Mouse (Mus musculus) lung, embryonic 16.5 days (tissue): ENCODE results near the gene Galnt17. TPM values are rescaled to one million over a fixed set of nuclear protein-coding genes. Genes with fewer than 3 reads are reported as not detected.
A peak's percentile ranks its signal among the peaks of the same experiment; 100 is the strongest.

ENCODE experiments used
- ATAC-seq: fragments of 200-750 bp; cut with Nextera tagmentation; 2 replicates; pipeline ENCODE4 v1.8.0; 2017; ENCODE audit warnings: low read depth, mild to moderate bottlenecking, moderate library complexity
- H3K27ac ChIP-seq: fragments of 300-500 bp; sonication (generic); 2 replicates; pipeline ENCODE4 v1.5.1; 2014; ENCODE audit warnings: mild to moderate bottlenecking, control low read depth, low read length
- H3K27me3 ChIP-seq: fragments of 300-500 bp; sonication (generic); 2 replicates; pipeline ENCODE4 v1.6.1; 2014; ENCODE audit warnings: low read depth, low read length, mixed read lengths; ENCODE audit not compliant: control insufficient read depth, insufficient read depth
- H3K36me3 ChIP-seq: fragments of 300-500 bp; sonication (generic); 2 replicates; pipeline ENCODE4 v1.6.1; 2014; ENCODE audit warnings: low read length; ENCODE audit not compliant: control insufficient read depth, insufficient read depth
- H3K4me1 ChIP-seq: fragments of 300-500 bp; sonication (generic); replicated peaks from 2 replicates; pipeline ENCODE4 v1.6.1; 2014; ENCODE audit warnings: low read length, mixed read lengths; ENCODE audit not compliant: control insufficient read depth, insufficient read depth
- H3K4me2 ChIP-seq: fragments of 300-500 bp; sonication (generic); 2 replicates; pipeline ENCODE4 v1.6.1; 2014; ENCODE audit warnings: low read depth, low read length, control low read depth
- H3K4me3 ChIP-seq: fragments of 300-500 bp; sonication (generic); 2 replicates; pipeline ENCODE4 v1.5.1; 2014; ENCODE audit warnings: mild to moderate bottlenecking, low read length, control low read depth
- H3K9ac ChIP-seq: fragments of 300-500 bp; sonication (generic); 2 replicates; pipeline ENCODE4 v1.6.1; 2014; ENCODE audit warnings: low read length, control low read depth
- H3K9me3 ChIP-seq: fragments of 300-500 bp; sonication (generic); 2 replicates; pipeline ENCODE4 v1.6.1; 2016; ENCODE audit warnings: low read length; ENCODE audit not compliant: control insufficient read depth
- WGBS: fragments of 180-500 bp; shearing (Covaris S2); extraction: QIAGEN DNeasy Blood & Tissue Kit; methylation state at CpG from one replicate; pipeline ENCODE4 v1.1.7; 2014; 5-methylcytosine and 5-hydroxymethylcytosine counted together
- polyA plus RNA-seq: library from polyadenylated mRNA; unstranded; fragments of >200 nt; fragmentation: Nextera tagmentation; extraction: Ambion mirVana; gene quantifications from 2 replicates; pipeline ENCODE4 v1.2.1, GENCODE M21; 2015

The Galnt17 gene
- polyA plus RNA-seq, 1 experiment from 2014 or later, result 0.80 TPM

DNA sequence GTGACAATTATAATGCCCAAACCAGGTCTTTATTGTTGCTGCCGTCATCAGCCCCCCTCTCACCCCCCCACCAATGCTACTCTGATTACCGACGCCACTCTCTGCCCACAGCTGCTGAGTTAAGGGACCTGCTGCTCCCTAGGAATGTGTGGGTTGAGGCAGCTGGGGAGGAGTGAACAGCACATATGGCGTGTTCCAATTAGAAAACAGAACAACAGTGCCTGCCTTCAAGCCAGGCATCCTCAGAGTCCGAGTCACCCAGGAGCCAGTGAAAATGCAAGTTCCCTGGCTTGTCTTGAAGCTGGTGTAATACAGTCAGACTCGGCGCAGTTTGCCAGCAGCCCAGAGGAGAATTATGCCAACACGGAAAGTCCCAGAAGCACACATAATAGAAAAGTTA is 218.4 kb downstream of the Galnt17 start:
- Histone ChIP-seq H3K36me3 (no peaks in the 10 kb centered on the region), H3K4me2 (no peak overlapping the region), H3K9ac (no peak overlapping the region), H3K27ac (no peak overlapping the region), H3K27me3 (no peaks in the 10 kb centered on the region), H3K4me1 (0 out of 2 replicates have a peak, but pooled peaks cover 2% of the 10 kb centered on the region), H3K9me3 (no peaks in the 10 kb centered on the region), H3K4me3 (no peak overlapping the region)
- WGBS, result 56% methylated on average over 8 of the region's 8 CpGs
- ATAC-seq, result no peak

DNA sequence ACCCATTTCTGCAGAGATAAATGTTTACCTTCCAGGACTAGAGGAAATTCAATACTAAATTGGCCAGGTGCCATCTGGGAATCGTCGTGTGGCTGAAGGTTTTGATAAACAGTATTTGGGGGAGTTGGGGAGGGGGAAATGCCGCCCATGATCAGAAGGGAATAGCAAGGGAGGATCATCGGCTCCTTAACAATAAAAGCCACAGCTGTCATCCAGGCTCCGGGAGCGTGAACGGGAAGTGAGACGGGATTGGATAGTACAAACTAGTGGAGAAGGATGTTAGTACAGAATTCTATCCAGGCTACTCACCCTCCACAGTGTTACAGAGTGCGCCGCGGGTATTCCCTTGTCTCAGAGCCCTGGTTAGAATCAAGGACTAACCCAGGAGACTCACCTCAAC is 219.4 kb downstream of the Galnt17 start:
- Histone ChIP-seq H3K9ac (no peak overlapping the region), H3K9me3 (no peaks in the 10 kb centered on the region), H3K36me3 (no peaks in the 10 kb centered on the region), H3K4me3 (no peak overlapping the region), H3K27ac (no peak overlapping the region), H3K4me1 (0 out of 2 replicates have a peak, but pooled peaks cover 2% of the 10 kb centered on the region), H3K4me2 (peak overlapping the region; percentile 36; the same call in 1 of the 2 replicates), H3K27me3 (no peaks in the 10 kb centered on the region)
- peak; percentile 49; the same call in 1 of the 2 replicates for ATAC-seq
- 27% methylated on average over 11 of the region's 11 CpGs for WGBS

DNA sequence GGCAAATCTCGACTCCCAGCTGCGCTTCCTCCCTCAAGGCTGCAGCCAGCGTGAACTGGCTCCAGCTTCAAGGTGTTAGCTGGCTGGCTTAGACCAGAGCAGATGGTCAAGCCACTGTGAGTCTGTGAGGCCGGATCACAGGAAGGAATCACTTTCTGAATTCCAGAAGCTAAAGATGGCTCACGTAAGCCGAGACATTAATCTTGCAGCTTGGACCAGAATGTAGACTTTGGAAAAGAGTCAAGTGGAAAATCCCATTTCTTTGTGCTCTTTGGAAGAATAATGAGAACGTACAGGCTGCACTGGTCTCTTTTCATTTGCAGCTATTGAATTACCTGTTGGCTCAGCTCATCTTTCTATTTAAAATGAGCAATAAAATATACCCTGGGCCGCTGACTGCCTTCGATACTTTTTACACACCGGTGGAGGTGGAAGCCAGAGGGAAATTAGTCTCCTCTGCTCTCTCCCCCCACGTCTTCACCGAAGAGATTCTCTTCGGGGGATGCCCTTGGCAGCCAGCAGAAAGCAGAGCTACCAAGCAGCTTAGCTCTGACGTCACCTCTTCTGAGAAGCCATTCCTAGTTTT is 225.1 kb downstream of the Galnt17 start:
- no peak overlapping the region for H3K9ac ChIP-seq
- ATAC-seq, result no peak
- no peak overlapping the region for H3K4me2 ChIP-seq
- H3K36me3 ChIP-seq, result no peaks in the 10 kb centered on the region
- H3K4me3 ChIP-seq, result no peak overlapping the region
- no peaks in the 10 kb centered on the region for H3K27me3 ChIP-seq
- no peaks in the 10 kb centered on the region for H3K9me3 ChIP-seq
- 52% methylated on average over 14 of the region's 14 CpGs for WGBS
- no peaks in the 10 kb centered on the region for H3K4me1 ChIP-seq
- H3K27ac ChIP-seq, result no peak overlapping the region

DNA sequence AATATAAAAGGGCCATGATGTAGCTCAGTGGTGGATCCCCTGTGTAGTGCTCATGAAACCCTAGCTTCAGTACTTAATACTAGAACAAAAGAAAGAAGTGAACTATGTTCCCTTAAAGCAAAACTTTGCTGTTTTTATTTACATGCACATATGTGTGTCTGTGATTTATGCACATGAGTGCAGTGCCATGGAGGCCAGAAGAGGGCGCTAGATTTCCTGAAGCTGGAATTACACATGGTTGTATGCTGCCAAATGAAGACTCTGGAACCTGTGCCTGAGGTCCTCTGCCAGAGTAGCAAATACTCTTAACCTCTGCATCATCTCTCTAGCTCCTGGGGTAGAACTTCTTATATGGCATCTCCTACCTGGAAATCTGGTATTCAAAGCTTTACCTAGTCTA is 230.6 kb downstream of the Galnt17 start:
- ATAC-seq, result no peak
- Histone ChIP-seq H3K9ac (no peak overlapping the region), H3K27me3 (no peaks in the 10 kb centered on the region), H3K27ac (no peak overlapping the region), H3K36me3 (no peaks in the 10 kb centered on the region), H3K4me3 (no peak overlapping the region), H3K4me2 (no peak overlapping the region), H3K4me1 (no peaks in the 10 kb centered on the region), H3K9me3 (no peaks in the 10 kb centered on the region)
- 33% methylated on average over 1 of the region's 1 CpGs for whole genome bisulfite sequencing

DNA sequence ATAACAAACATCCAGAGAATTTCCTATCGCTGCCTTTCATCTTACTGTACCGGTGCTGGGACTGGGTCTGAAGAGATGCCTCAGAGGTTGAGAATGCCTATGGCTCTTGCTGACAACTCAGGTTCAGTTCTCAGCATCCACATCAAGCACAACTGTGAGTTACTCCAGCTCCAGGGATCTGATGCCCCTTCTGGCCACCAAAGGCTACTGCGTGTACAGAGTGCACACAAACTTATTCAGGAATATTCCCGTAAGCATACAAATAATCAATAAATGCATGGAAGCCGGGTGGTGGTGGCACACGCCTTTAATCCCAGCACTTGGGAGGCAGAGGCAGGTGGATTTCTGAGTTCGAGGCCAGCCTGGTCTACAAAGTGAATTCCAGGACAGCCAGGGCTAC is 232.5 kb downstream of the Galnt17 start:
- no peak for ATAC-seq
- H3K27ac ChIP-seq, result no peak overlapping the region
- H3K36me3 ChIP-seq, result no peaks in the 10 kb centered on the region
- no peaks in the 10 kb centered on the region for H3K27me3 ChIP-seq
- no peak overlapping the region for H3K4me2 ChIP-seq
- H3K9ac ChIP-seq, result no peak overlapping the region
- 89% methylated on average over 7 of the region's 7 CpGs for WGBS
- H3K4me1 ChIP-seq, result no peaks in the 10 kb centered on the region
- H3K9me3 ChIP-seq, result no peaks in the 10 kb centered on the region
- no peak overlapping the region for H3K4me3 ChIP-seq

DNA sequence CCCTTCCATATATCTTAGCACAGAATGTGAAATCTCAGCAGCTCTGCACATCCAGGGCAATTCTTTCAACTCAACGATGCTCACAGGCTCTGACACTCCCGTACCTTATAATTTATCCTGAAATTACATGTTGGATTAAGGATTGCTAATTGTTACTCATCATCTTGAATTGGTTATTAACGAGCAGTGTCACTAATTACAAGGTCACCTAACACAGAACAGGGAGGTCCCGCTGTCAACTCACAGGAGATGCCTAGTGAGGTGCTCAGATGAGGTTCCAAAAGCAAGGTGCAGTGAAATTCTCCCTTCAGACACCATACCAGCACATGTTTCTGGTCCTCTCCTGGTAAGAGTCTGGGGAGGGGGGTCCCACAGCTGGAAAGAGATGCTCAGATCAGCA is 234.0 kb downstream of the Galnt17 start:
- Histone ChIP-seq H3K9ac (no peak overlapping the region), H3K4me3 (no peak overlapping the region), H3K27ac (no peak overlapping the region), H3K9me3 (no peaks in the 10 kb centered on the region), H3K4me1 (no peaks in the 10 kb centered on the region), H3K36me3 (no peaks in the 10 kb centered on the region), H3K4me2 (no peak overlapping the region), H3K27me3 (no peaks in the 10 kb centered on the region)
- WGBS, result 82% methylated on average over 4 of the region's 4 CpGs
- ATAC-seq, result no peak

DNA sequence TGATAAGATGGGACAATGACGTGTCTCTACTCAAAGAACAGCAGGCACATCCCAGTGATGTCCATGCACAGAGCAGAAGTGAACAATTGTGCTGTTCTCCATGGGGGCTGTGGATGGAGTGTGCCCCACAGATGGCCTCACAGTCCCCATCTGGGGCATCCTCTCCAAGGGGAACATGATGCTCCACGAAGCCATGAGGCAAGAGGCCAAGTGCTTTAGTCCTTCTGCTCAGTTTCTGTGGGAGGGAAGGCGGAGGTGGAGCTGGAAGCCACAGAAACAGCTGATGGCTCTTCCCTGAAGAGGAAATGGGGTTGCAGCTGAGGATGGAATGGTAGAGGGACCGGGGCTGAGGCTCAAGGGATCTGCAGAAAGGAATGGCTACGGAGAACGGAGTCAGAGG is 243.1 kb downstream of the Galnt17 start:
- no peaks in the 10 kb centered on the region for H3K27me3 ChIP-seq
- H3K4me3 ChIP-seq, result no peak overlapping the region
- H3K9ac ChIP-seq, result no peak overlapping the region
- no peaks in the 10 kb centered on the region for H3K9me3 ChIP-seq
- ATAC-seq, result no peak
- 82% methylated on average over 6 of the region's 6 CpGs for WGBS
- no peaks in the 10 kb centered on the region for H3K36me3 ChIP-seq
- no peak overlapping the region for H3K27ac ChIP-seq
- H3K4me1 ChIP-seq, result no peaks in the 10 kb centered on the region
- no peak overlapping the region for H3K4me2 ChIP-seq

DNA sequence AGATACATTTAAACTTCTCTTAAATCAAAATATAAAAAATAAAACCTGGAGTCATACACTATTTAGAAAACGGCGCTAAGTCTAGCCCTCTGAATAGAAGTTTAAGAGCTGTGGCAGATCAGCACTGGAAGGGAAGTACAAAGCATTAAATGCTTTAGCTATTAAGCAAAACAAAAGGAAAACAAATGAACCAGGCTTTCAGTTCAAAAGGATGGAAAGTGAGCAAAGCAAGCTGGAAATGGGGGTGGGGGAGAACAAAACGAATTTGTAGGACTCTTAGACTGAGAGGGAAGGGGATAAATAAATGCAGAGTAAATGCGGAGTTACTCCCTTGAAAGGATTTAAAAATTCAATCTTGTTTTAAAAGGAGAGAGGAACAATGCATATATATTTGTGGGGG is 259.8 kb downstream of the Galnt17 start:
- WGBS, result 59% methylated on average over 4 of the region's 4 CpGs
- H3K27me3 ChIP-seq, result no peaks in the 10 kb centered on the region
- no peak for ATAC-seq
- no peak overlapping the region for H3K27ac ChIP-seq
- no peak overlapping the region for H3K4me3 ChIP-seq
- no peaks in the 10 kb centered on the region for H3K9me3 ChIP-seq
- no peaks in the 10 kb centered on the region for H3K4me1 ChIP-seq
- H3K4me2 ChIP-seq, result no peak overlapping the region
- no peak overlapping the region for H3K9ac ChIP-seq
- H3K36me3 ChIP-seq, result no peaks in the 10 kb centered on the region

DNA sequence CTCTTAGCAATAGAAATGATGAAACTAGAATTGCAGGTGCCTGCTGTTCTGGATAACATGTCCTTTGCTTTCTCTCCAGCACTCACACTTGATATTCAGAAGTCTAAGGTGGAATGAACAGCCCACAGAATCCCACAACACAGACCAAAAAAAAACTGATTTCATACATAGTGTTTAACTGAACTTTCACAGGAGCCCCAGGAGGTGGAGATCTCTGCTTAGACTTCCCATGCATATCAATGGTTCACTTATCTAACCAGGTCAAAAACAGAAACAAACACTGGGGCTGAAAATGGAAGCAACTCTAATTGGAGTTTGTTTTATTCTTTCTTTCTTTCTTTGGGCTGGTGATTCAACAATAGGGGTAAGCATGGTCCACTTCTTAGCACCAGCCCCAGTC is 265.2 kb downstream of the Galnt17 start:
- H3K4me3 ChIP-seq, result no peak overlapping the region
- H3K9me3 ChIP-seq, result no peaks in the 10 kb centered on the region
- H3K27me3 ChIP-seq, result no peaks in the 10 kb centered on the region
- no peaks in the 10 kb centered on the region for H3K4me1 ChIP-seq
- H3K4me2 ChIP-seq, result no peak overlapping the region
- H3K36me3 ChIP-seq, result no peaks in the 10 kb centered on the region
- no peak overlapping the region for H3K27ac ChIP-seq
- H3K9ac ChIP-seq, result no peak overlapping the region
- no peak for ATAC-seq

DNA sequence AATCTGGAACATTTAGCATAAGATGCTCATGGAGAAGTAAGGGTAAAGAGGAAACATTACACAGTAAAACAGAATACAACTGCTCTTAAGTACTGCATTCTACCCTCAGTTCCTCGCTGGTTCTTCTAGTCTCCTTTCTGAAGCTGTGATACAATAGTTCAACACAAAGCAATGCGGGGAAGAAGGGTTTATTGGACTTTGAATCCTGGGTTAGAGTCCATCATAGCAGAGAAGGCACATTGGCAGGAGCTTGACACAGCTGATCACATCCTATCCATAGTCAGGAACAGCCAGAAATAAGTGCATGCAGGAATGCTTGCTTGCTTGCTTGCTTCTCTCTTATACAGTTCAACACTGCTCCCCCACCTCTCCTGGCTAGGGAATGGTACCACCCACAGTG is 267.9 kb downstream of the Galnt17 start:
- Histone ChIP-seq H3K27ac (no peak overlapping the region), H3K4me1 (no peaks in the 10 kb centered on the region), H3K27me3 (no peaks in the 10 kb centered on the region), H3K9ac (no peak overlapping the region), H3K9me3 (no peaks in the 10 kb centered on the region), H3K36me3 (no peaks in the 10 kb centered on the region), H3K4me3 (no peak overlapping the region), H3K4me2 (no peak overlapping the region)
- no peak for ATAC-seq
- WGBS, result 78% methylated on average over 2 of the region's 2 CpGs
